Mouse (Mus musculus) cortical plate, adult 2 months (tissue): ENCODE results near the gene Ppp1r3g.

Experiments used
- CTCF ChIP-seq: fragments of 200-500 bp; IDR thresholded peaks from 2 replicates; pipeline ENCODE4 v1.5.1; 2011; ENCODE audit warnings: mild to moderate bottlenecking, control low read depth, low read length; ENCODE audit not compliant: insufficient read depth; ENCODE audit errors: extremely low read depth
- POLR2A ChIP-seq: fragments of 200-500 bp; IDR thresholded peaks from 2 replicates; pipeline ENCODE4 v1.6.1; 2011; ENCODE audit warnings: mild to moderate bottlenecking, low read length, control low read depth; ENCODE audit not compliant: insufficient read depth; ENCODE audit errors: extremely low read depth

GRCm38 (mm10) chr13:35994067-35994466 is 35.4 kb downstream of the Ppp1r3g start:
- TF ChIP-seq CTCF (no peak), POLR2A (no peak)
